Mouse (Mus musculus) embryonic facial prominence, embryonic 14.5 days (tissue): Measurements from ENCODE around the gene Atp9a. TPM values are rescaled to one million over a fixed set of nuclear protein-coding genes. Genes with fewer than 3 reads are reported as not detected.

Experiments
- ATAC-seq: fragments of 200-750 bp; cut with Nextera tagmentation; 2 replicates; pipeline ENCODE4 v1.8.0; 2017; ENCODE audit warnings: low read depth, moderate number of reproducible peaks, moderate TSS enrichment
- DNase-seq: peaks from one replicate; pipeline ENCODE4 v3.0.0-alpha.2; 2015; ENCODE audit warnings: low spot score
- H3K27ac ChIP-seq: fragments of 300-500 bp; sonication (generic); replicated peaks from 2 replicates; pipeline ENCODE4 v1.5.1; 2014; ENCODE audit warnings: low read depth, mild to moderate bottlenecking, low read length, moderate library complexity
- H3K27me3 ChIP-seq: fragments of 300-500 bp; sonication (generic); replicated peaks from 2 replicates; pipeline ENCODE4 v1.6.1; 2014; ENCODE audit warnings: low read length; ENCODE audit not compliant: control insufficient read depth, insufficient read depth
- H3K36me3 ChIP-seq: fragments of 300-500 bp; sonication (generic); 2 replicates; pipeline ENCODE4 v1.6.1; 2014; ENCODE audit warnings: low read length, mixed read lengths; ENCODE audit not compliant: control insufficient read depth, insufficient read depth
- H3K4me1 ChIP-seq: fragments of 300-500 bp; sonication (generic); 2 replicates; pipeline ENCODE4 v1.6.1; 2014; ENCODE audit warnings: antibody characterized with exemption, low read length; ENCODE audit not compliant: control insufficient read depth, insufficient read depth
- H3K4me2 ChIP-seq: fragments of 300-500 bp; sonication (generic); 2 replicates; pipeline ENCODE4 v1.6.1; 2014; ENCODE audit warnings: low read depth, mild to moderate bottlenecking, low read length, moderate library complexity, mixed read lengths
- H3K4me3 ChIP-seq: fragments of 300-500 bp; sonication (generic); 2 replicates; pipeline ENCODE4 v1.5.1; 2014; ENCODE audit warnings: low read depth, mild to moderate bottlenecking, low read length
- H3K9ac ChIP-seq: fragments of 300-500 bp; sonication (generic); 2 replicates; pipeline ENCODE4 v1.6.1; 2014; ENCODE audit warnings: low read depth, mild to moderate bottlenecking, low read length, moderate library complexity, mixed read lengths
- H3K9me3 ChIP-seq: fragments of 300-500 bp; sonication (generic); 2 replicates; pipeline ENCODE4 v1.6.1; 2016; ENCODE audit warnings: low read length; ENCODE audit not compliant: control insufficient read depth
- WGBS: fragments of 180-500 bp; shearing (Covaris S2); extraction: QIAGEN DNeasy Blood & Tissue Kit; methylation state at CpG from one replicate; pipeline ENCODE4 v1.1.7; 2014; 5-methylcytosine and 5-hydroxymethylcytosine counted together
- polyA plus RNA-seq: library from polyadenylated mRNA; unstranded; fragments of >200 nt; fragmentation: Nextera tagmentation; extraction: Ambion mirVana; gene quantifications from 2 replicates; pipeline ENCODE4 v1.2.1, GENCODE M21; 2014

The Atp9a gene
- polyA plus RNA-seq, 1 experiment from 2014 or later: 28.7 TPM

- H3K9me3 ChIP-seq: no peaks in the 10 kb centered on the region
- H3K4me2 ChIP-seq: no peak overlapping the region
- DNase-seq (no peak), ATAC-seq (no peak)
- 41% methylated on average over 13 of the region's 15 CpGs for WGBS
- H3K4me3 ChIP-seq: no peak overlapping the region
- H3K27me3 ChIP-seq: no peaks in the 10 kb centered on the region
- H3K27ac ChIP-seq: no peak overlapping the region
- H3K4me1 ChIP-seq: no peaks in the 10 kb centered on the region
- H3K36me3 ChIP-seq: peaks cover 39% of the 10 kb centered on the region
- H3K9ac ChIP-seq: no peak overlapping the region
Observed at GRCm38 (mm10) chr2:168683520-168684150, 58.6 kb downstream of the Atp9a start.

GRCm38 (mm10) chr2:168682721-168683120 is 59.5 kb downstream of the Atp9a start:
- Histone ChIP-seq H3K9ac (no peak overlapping the region), H3K36me3 (peaks cover 39% of the 10 kb centered on the region), H3K4me2 (no peak overlapping the region), H3K27ac (no peak overlapping the region), H3K9me3 (no peaks in the 10 kb centered on the region), H3K27me3 (no peaks in the 10 kb centered on the region), H3K4me1 (no peaks in the 10 kb centered on the region), H3K4me3 (no peak overlapping the region)
- WGBS: 85% methylated on average over 2 of the region's 2 CpGs
- DNase-seq: no peak
- no peak for ATAC-seq

- Histone ChIP-seq H3K27ac (no peak overlapping the region), H3K9ac (no peak overlapping the region), H3K9me3 (no peaks in the 10 kb centered on the region), H3K4me1 (no peaks in the 10 kb centered on the region), H3K4me2 (no peak overlapping the region), H3K27me3 (no peaks in the 10 kb centered on the region), H3K4me3 (no peak overlapping the region), H3K36me3 (peaks cover 36% of the 10 kb centered on the region)
- no peak for DNase-seq
- WGBS: 93% methylated on average over 9 of the region's 9 CpGs
- ATAC-seq: no peak
Observed at GRCm38 (mm10) chr2:168681531-168681930, 60.7 kb downstream of the Atp9a start.

GRCm38 (mm10) chr2:168679381-168680199 is 62.6 kb downstream of the Atp9a start:
- ATAC-seq (no peak), DNase-seq (no peak)
- no peak overlapping the region for H3K9ac ChIP-seq
- WGBS: 66% methylated on average over 19 of the region's 19 CpGs
- H3K36me3 ChIP-seq: peaks cover 45% of the 10 kb centered on the region
- no peaks in the 10 kb centered on the region for H3K27me3 ChIP-seq
- H3K4me3 ChIP-seq: no peak overlapping the region
- H3K27ac ChIP-seq: no peak overlapping the region
- H3K4me1 ChIP-seq: no peaks in the 10 kb centered on the region
- no peaks in the 10 kb centered on the region for H3K9me3 ChIP-seq
- no peak overlapping the region for H3K4me2 ChIP-seq

- Histone ChIP-seq H3K27ac (no peak overlapping the region), H3K9ac (no peak overlapping the region), H3K27me3 (no peaks in the 10 kb centered on the region), H3K4me3 (no peak overlapping the region), H3K4me2 (no peak overlapping the region), H3K4me1 (no peaks in the 10 kb centered on the region), H3K36me3 (peaks cover 52% of the 10 kb centered on the region), H3K9me3 (no peaks in the 10 kb centered on the region)
- DNase-seq (no peak), ATAC-seq (peak; percentile 30; the same call in 1 of the 2 replicates)
- 78% methylated on average over 15 of the region's 15 CpGs for WGBS
Observed at GRCm38 (mm10) chr2:168678662-168679294, 63.4 kb downstream of the Atp9a start.

GRCm38 (mm10) chr2:168677650-168678049 is 64.6 kb downstream of the Atp9a start:
- WGBS: 76% methylated on average over 9 of the region's 9 CpGs
- ATAC-seq: peak; percentile 73
- peak; percentile 17 for DNase-seq
- Histone ChIP-seq H3K27me3 (no peaks in the 10 kb centered on the region), H3K9me3 (no peaks in the 10 kb centered on the region), H3K9ac (no peak overlapping the region), H3K4me1 (no peaks in the 10 kb centered on the region), H3K36me3 (peaks cover 63% of the 10 kb centered on the region), H3K27ac (no peak overlapping the region), H3K4me2 (no peak overlapping the region), H3K4me3 (no peak overlapping the region)

- DNase-seq (no peak), ATAC-seq (no peak)
- Histone ChIP-seq H3K27ac (no peak overlapping the region), H3K9ac (no peak overlapping the region), H3K36me3 (peaks cover 43% of the 10 kb centered on the region), H3K4me2 (no peak overlapping the region), H3K27me3 (no peaks in the 10 kb centered on the region), H3K4me1 (no peaks in the 10 kb centered on the region), H3K4me3 (no peak overlapping the region), H3K9me3 (no peaks in the 10 kb centered on the region)
- WGBS: 87% methylated on average over 9 of the region's 9 CpGs
Observed at GRCm38 (mm10) chr2:168671724-168672123, 70.5 kb downstream of the Atp9a start.

- Histone ChIP-seq H3K27me3 (no peaks in the 10 kb centered on the region), H3K27ac (no peak overlapping the region), H3K4me3 (no peak overlapping the region), H3K4me2 (no peak overlapping the region), H3K36me3 (peaks cover 41% of the 10 kb centered on the region), H3K4me1 (no peaks in the 10 kb centered on the region), H3K9me3 (no peaks in the 10 kb centered on the region), H3K9ac (no peak overlapping the region)
- DNase-seq (no peak), ATAC-seq (no peak)
- 83% methylated on average over 14 of the region's 14 CpGs for WGBS
Observed at GRCm38 (mm10) chr2:168670241-168670640, 72.0 kb downstream of the Atp9a start.
